Mouse (Mus musculus) liver, postnatal 0 days (tissue): ENCODE measurements around the gene Mcu. TPM values are rescaled to one million over a fixed set of nuclear protein-coding genes. Genes with fewer than 3 reads are reported as not detected.

Experiments used
- ATAC-seq: fragments of 200-750 bp; cut with Nextera tagmentation; 2 replicates; pipeline ENCODE4 v1.8.0; 2017; ENCODE audit warnings: mild to moderate bottlenecking, moderate library complexity
- DNase-seq: peaks from one replicate; pipeline ENCODE4 v3.0.0-alpha.2; 2016
- H3K27ac ChIP-seq: fragments of 300-500 bp; sonication (generic); 2 replicates; pipeline ENCODE4 v1.5.1; 2014; ENCODE audit warnings: antibody characterized with exemption, moderate library complexity, mild to moderate bottlenecking, low read depth
- H3K27me3 ChIP-seq: fragments of 300-500 bp; sonication (generic); 2 replicates; pipeline ENCODE4 v1.6.1; 2014; ENCODE audit warnings: low read length, control low read depth, mixed read lengths; ENCODE audit not compliant: insufficient read depth
- H3K36me3 ChIP-seq: fragments of 300-500 bp; sonication (generic); replicated peaks from 2 replicates; pipeline ENCODE4 v1.6.1; 2014; ENCODE audit warnings: mild to moderate bottlenecking, control low read depth, low read length, moderate library complexity, mixed read lengths; ENCODE audit not compliant: insufficient read depth
- H3K4me1 ChIP-seq: fragments of 300-500 bp; sonication (generic); 2 replicates; pipeline ENCODE4 v1.6.1; 2014; ENCODE audit warnings: antibody characterized with exemption, mild to moderate bottlenecking, control low read depth; ENCODE audit not compliant: insufficient read depth
- H3K4me2 ChIP-seq: fragments of 300-500 bp; sonication (generic); 2 replicates; pipeline ENCODE4 v1.6.1; 2014; ENCODE audit warnings: low read depth, mild to moderate bottlenecking, low read length, moderate library complexity, mixed read lengths
- H3K4me3 ChIP-seq: fragments of 300-500 bp; sonication (generic); 2 replicates; pipeline ENCODE4 v1.5.1; 2014; ENCODE audit warnings: low read depth, low read length
- H3K9ac ChIP-seq: fragments of 300-500 bp; sonication (generic); replicated peaks from 2 replicates; pipeline ENCODE4 v1.6.1; 2014; ENCODE audit warnings: mild to moderate bottlenecking, moderate library complexity
- H3K9me3 ChIP-seq: fragments of 300-500 bp; sonication (generic); 2 replicates; pipeline ENCODE4 v1.6.1; 2016; ENCODE audit warnings: mild to moderate bottlenecking, control low read depth, low read length, mixed read lengths
- CTCF ChIP-seq: sonication (generic); IDR thresholded peaks from 2 replicates; pipeline ENCODE4 v1.5.1; 2016; ENCODE audit warnings: antibody characterized with exemption, low read depth
- EP300 ChIP-seq: IDR thresholded peaks from 2 replicates; pipeline ENCODE4 v1.6.1; 2016; ENCODE audit warnings: antibody characterized with exemption, low read depth, mild to moderate bottlenecking
- WGBS: fragments of 180-500 bp; shearing (Covaris S2); extraction: QIAGEN DNeasy Blood & Tissue Kit; methylation state at CpG from one replicate; pipeline ENCODE4 v1.1.7; 2014; ENCODE audit not compliant: insufficient replicate concordance; 5-methylcytosine and 5-hydroxymethylcytosine counted together
- polyA plus RNA-seq: library from polyadenylated mRNA; unstranded; fragments of >200 nt; fragmentation: Nextera tagmentation; extraction: Ambion mirVana; gene quantifications from 2 replicates; pipeline ENCODE4 v1.2.1, GENCODE M21; 2015

The Mcu gene
- polyA plus RNA-seq, 1 experiment from 2014 or later: 13.5 TPM

DNA sequence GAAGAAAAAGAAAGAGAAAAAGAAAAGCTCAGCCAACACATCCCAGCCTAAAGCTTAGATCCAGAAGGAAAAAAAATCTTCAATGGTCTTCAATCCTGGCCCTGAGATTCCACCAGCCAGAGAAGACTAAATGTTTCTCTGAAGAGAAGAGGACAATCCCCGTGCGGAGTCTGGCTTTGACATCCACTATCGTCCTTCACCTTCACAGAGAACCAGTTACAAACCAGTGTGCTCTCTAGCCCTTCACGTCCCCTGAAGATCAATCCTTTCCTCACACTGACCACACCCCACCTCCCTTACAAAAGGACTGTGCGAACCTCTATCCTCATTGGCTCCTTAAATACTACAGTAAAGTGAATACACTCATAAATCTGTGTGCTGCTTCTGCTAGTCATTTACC, 56.4 kb downstream of the Mcu start:
- H3K4me2 ChIP-seq: no peak overlapping the region
- DNase-seq: no peak
- no peaks in the 10 kb centered on the region for H3K27me3 ChIP-seq
- no peaks in the 10 kb centered on the region for H3K9me3 ChIP-seq
- H3K27ac ChIP-seq: no peak overlapping the region
- no peak for ATAC-seq
- H3K4me1 ChIP-seq: no peaks in the 10 kb centered on the region
- no peak for TF ChIP-seq EP300
- TF ChIP-seq CTCF: no peak
- no peak overlapping the region for H3K9ac ChIP-seq
- H3K4me3 ChIP-seq: no peak overlapping the region
- H3K36me3 ChIP-seq: no peaks in the 10 kb centered on the region
- WGBS: 91% methylated on average over 5 of the region's 5 CpGs

GRCm38 (mm10) chr10:59558602-59559001, 57.9 kb downstream of the Mcu start:
- Histone ChIP-seq H3K27ac (no peak overlapping the region), H3K36me3 (no peaks in the 10 kb centered on the region), H3K4me3 (no peak overlapping the region), H3K4me1 (no peaks in the 10 kb centered on the region), H3K9me3 (peaks cover 2% of the 10 kb centered on the region; the same call in 1 of the 2 replicates), H3K27me3 (no peaks in the 10 kb centered on the region), H3K4me2 (no peak overlapping the region), H3K9ac (no peak overlapping the region)
- WGBS: 82% methylated on average over 4 of the region's 4 CpGs
- ATAC-seq (no peak), DNase-seq (no peak)
- TF ChIP-seq CTCF (no peak), EP300 (no peak)

DNA sequence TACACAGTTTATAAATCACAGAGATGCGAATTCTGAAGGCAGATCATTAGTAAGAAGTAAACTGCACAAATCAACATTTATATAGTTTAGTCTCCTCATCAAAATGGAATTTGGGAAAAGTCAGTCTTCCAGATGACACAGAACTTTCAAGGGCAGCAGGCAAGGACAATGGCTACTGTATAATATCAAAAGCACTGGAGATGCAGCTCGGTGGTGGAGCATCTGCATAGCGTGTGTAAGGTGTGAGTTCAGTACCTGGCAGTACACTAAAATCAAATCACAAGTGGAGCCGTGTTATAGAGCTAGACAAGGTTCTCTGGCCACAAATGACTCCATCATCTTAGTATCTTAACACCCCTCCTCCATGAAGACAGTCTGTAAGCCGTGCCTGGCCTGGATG, 58.3 kb downstream of the Mcu start:
- no peak for ATAC-seq
- Histone ChIP-seq H3K36me3 (no peaks in the 10 kb centered on the region), H3K27ac (no peak overlapping the region), H3K4me3 (no peak overlapping the region), H3K4me1 (no peaks in the 10 kb centered on the region), H3K9me3 (peaks cover 2% of the 10 kb centered on the region; the same call in 1 of the 2 replicates), H3K4me2 (no peak overlapping the region), H3K9ac (no peak overlapping the region), H3K27me3 (no peaks in the 10 kb centered on the region)
- 81% methylated on average over 5 of the region's 5 CpGs for WGBS
- no peak for DNase-seq
- TF ChIP-seq CTCF: no peak
- no peak for TF ChIP-seq EP300

- Histone ChIP-seq H3K4me2 (no peak overlapping the region), H3K9me3 (peaks cover 2% of the 10 kb centered on the region; the same call in 1 of the 2 replicates), H3K9ac (no peak overlapping the region), H3K4me3 (no peak overlapping the region), H3K27ac (no peak overlapping the region), H3K36me3 (no peaks in the 10 kb centered on the region), H3K4me1 (no peaks in the 10 kb centered on the region), H3K27me3 (no peaks in the 10 kb centered on the region)
- ATAC-seq (no peak), DNase-seq (no peak)
- WGBS: 42% methylated on average over 5 of the region's 5 CpGs
- no peak for TF ChIP-seq EP300
- no peak for TF ChIP-seq CTCF
These were observed 60.0 kb downstream of the Mcu start for GRCm38 (mm10) chr10:59556541-59556940.

DNA sequence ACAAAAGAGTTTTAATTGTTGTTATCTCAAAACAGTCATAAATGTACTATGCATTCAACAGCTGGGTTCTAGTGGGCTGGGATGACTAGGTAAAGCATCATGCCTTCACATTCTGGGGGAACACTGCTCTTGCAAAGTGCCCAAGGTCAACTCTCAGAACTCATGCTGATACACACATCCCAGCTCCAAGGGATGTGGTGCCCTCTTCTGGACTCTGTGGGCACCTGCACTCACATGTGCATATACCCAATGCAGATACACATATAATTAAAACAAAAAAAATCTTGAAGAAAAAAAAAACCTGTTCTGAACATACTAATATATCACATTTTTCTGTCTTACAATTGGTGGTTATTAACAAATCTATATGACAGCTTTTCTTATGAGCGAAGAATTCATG, 62.2 kb downstream of the Mcu start:
- 94% methylated on average over 1 of the region's 1 CpGs for WGBS
- no peak overlapping the region for H3K4me3 ChIP-seq
- no peaks in the 10 kb centered on the region for H3K4me1 ChIP-seq
- no peak overlapping the region for H3K27ac ChIP-seq
- no peak overlapping the region for H3K9ac ChIP-seq
- no peaks in the 10 kb centered on the region for H3K27me3 ChIP-seq
- H3K4me2 ChIP-seq: no peak overlapping the region
- no peak for DNase-seq
- H3K9me3 ChIP-seq: peaks cover 2% of the 10 kb centered on the region; the same call in 1 of the 2 replicates
- ATAC-seq: no peak
- H3K36me3 ChIP-seq: no peaks in the 10 kb centered on the region
- TF ChIP-seq EP300 (no peak), CTCF (peak; percentile 22; the same call in 1 of the 2 replicates)

DNA sequence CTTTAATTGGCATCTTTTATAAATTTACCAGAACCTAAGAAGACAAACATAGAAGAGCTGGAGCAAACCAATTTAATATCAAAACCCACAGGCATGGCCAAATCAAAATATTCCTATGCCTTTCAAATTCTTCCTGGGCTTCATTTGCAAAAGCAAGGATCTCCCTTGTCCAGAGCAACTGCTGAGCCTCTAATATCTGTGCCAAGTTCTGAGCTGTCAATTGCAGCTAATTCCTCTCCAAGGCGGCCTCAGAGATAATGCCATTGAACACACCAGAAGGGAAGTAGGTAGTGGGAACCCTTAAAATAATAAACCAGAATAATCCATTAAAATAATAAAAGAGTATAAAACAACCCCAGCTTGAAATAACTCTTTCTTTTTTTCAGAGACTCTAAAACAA, 64.0 kb downstream of the Mcu start:
- no peaks in the 10 kb centered on the region for H3K27me3 ChIP-seq
- H3K27ac ChIP-seq: no peak overlapping the region
- no peak for TF ChIP-seq CTCF
- no peak for TF ChIP-seq EP300
- no peak for ATAC-seq
- H3K4me3 ChIP-seq: no peak overlapping the region
- WGBS: 67% methylated on average over 1 of the region's 1 CpGs
- no peaks in the 10 kb centered on the region for H3K36me3 ChIP-seq
- no peak for DNase-seq
- peaks cover 2% of the 10 kb centered on the region; the same call in 1 of the 2 replicates for H3K9me3 ChIP-seq
- H3K9ac ChIP-seq: no peak overlapping the region
- no peaks in the 10 kb centered on the region for H3K4me1 ChIP-seq
- H3K4me2 ChIP-seq: no peak overlapping the region
